Mouse (Mus musculus) midbrain, embryonic 10.5 days (tissue): ENCODE measurements at regions not wholly inside any gene's neighbourhood (a gene's known extent, or its start where the extent isn't known, plus 50 kb on each side); places are given as distances from the start of the nearest gene placed in this dataset.
A peak's percentile ranks its signal among the peaks of the same experiment; 100 is the strongest.

ENCODE experiments used
- DNase-seq: peaks from one replicate; pipeline ENCODE4 v3.0.0-alpha.2; 2017; ENCODE audit warnings: low spot score
- H3K27ac ChIP-seq: fragments of 300-500 bp; sonication (generic); replicated peaks from 2 replicates; pipeline ENCODE4 v1.5.1; 2016; ENCODE audit warnings: mild to moderate bottlenecking
- H3K27me3 ChIP-seq: fragments of 300-500 bp; sonication (generic); 2 replicates; pipeline ENCODE4 v1.6.1; 2016; ENCODE audit warnings: low read depth, mild to moderate bottlenecking; ENCODE audit not compliant: poor library complexity, severe bottlenecking
- H3K36me3 ChIP-seq: fragments of 300-500 bp; sonication (generic); 2 replicates; pipeline ENCODE4 v1.6.1; 2016; ENCODE audit warnings: mild to moderate bottlenecking, moderate library complexity
- H3K4me1 ChIP-seq: fragments of 300-500 bp; sonication (generic); 2 replicates; pipeline ENCODE4 v1.6.1; 2016
- H3K4me3 ChIP-seq: fragments of 300-500 bp; sonication (generic); 2 replicates; pipeline ENCODE4 v1.5.1; 2016; ENCODE audit warnings: mild to moderate bottlenecking, moderate library complexity
- H3K9me3 ChIP-seq: fragments of 300-500 bp; sonication (generic); replicated peaks from 2 replicates; pipeline ENCODE4 v1.6.1; 2016; ENCODE audit warnings: mild to moderate bottlenecking
- WGBS: fragments of 180-500 bp; shearing (Covaris S2); methylation state at CpG from one replicate; pipeline ENCODE4 v1.1.7; 2016; 5-methylcytosine and 5-hydroxymethylcytosine counted together

GRCm38 (mm10) chr9:116332485-116333118 is 157.4 kb upstream of the Tgfbr2 start:
- no peak overlapping the region for H3K4me3 ChIP-seq
- no peaks in the 10 kb centered on the region for H3K36me3 ChIP-seq
- no peaks in the 10 kb centered on the region for H3K9me3 ChIP-seq
- no peak for DNase-seq
- H3K27me3 ChIP-seq: no peaks in the 10 kb centered on the region
- WGBS: 92% methylated on average over 5 of the region's 5 CpGs
- H3K27ac ChIP-seq: no peak overlapping the region
- H3K4me1 ChIP-seq: peaks cover 4% of the 10 kb centered on the region; the same call in 1 of the 2 replicates

GRCm38 (mm10) chr9:116331406-116331805 is 156.2 kb upstream of the Tgfbr2 start:
- peaks cover 4% of the 10 kb centered on the region; the same call in 1 of the 2 replicates for H3K4me1 ChIP-seq
- H3K36me3 ChIP-seq: no peaks in the 10 kb centered on the region
- no peak for DNase-seq
- H3K27ac ChIP-seq: no peak overlapping the region
- WGBS: 85% methylated on average over 2 of the region's 2 CpGs
- no peaks in the 10 kb centered on the region for H3K9me3 ChIP-seq
- no peak overlapping the region for H3K4me3 ChIP-seq
- H3K27me3 ChIP-seq: no peaks in the 10 kb centered on the region

GRCm38 (mm10) chr9:116330796-116331195 is 155.6 kb upstream of the Tgfbr2 start:
- WGBS: 74% methylated on average over 5 of the region's 5 CpGs
- Histone ChIP-seq H3K36me3 (no peaks in the 10 kb centered on the region), H3K27ac (no peak overlapping the region), H3K4me1 (peaks cover 4% of the 10 kb centered on the region; the same call in 1 of the 2 replicates), H3K9me3 (no peaks in the 10 kb centered on the region), H3K27me3 (no peaks in the 10 kb centered on the region), H3K4me3 (no peak overlapping the region)
- DNase-seq: no peak

- no peak for DNase-seq
- 89% methylated on average over 5 of the region's 5 CpGs for WGBS
Measured at GRCm38 (mm10) chr9:116329147-116329546, 154.0 kb upstream of the Tgfbr2 start.

GRCm38 (mm10) chr9:116328201-116328600 is 153.0 kb upstream of the Tgfbr2 start:
- peaks cover 7% of the 10 kb centered on the region; the same call in 1 of the 2 replicates for H3K4me1 ChIP-seq
- H3K9me3 ChIP-seq: no peaks in the 10 kb centered on the region
- no peaks in the 10 kb centered on the region for H3K36me3 ChIP-seq
- WGBS: 21% methylated on average over 3 of the region's 3 CpGs
- peak overlapping the region; percentile 35; the same call in 1 of the 2 replicates for H3K27ac ChIP-seq
- no peaks in the 10 kb centered on the region for H3K27me3 ChIP-seq
- DNase-seq: no peak
- no peak overlapping the region for H3K4me3 ChIP-seq

More at GRCm38 (mm10) chr9:116329147-116329546, 154.0 kb upstream of the Tgfbr2 start:
- H3K4me3 ChIP-seq: no peak overlapping the region
- no peaks in the 10 kb centered on the region for H3K27me3 ChIP-seq
- no peaks in the 10 kb centered on the region for H3K36me3 ChIP-seq
- H3K9me3 ChIP-seq: no peaks in the 10 kb centered on the region
- H3K4me1 ChIP-seq: peaks cover 7% of the 10 kb centered on the region; the same call in 1 of the 2 replicates
- no peak overlapping the region for H3K27ac ChIP-seq

- H3K4me3 ChIP-seq: no peak overlapping the region
- H3K27ac ChIP-seq: no peak overlapping the region
- no peaks in the 10 kb centered on the region for H3K27me3 ChIP-seq
- DNase-seq: no peak
- peaks cover 7% of the 10 kb centered on the region; the same call in 1 of the 2 replicates for H3K4me1 ChIP-seq
- 91% methylated on average over 2 of the region's 2 CpGs for WGBS
- H3K9me3 ChIP-seq: no peaks in the 10 kb centered on the region
- H3K36me3 ChIP-seq: no peaks in the 10 kb centered on the region
Measured at GRCm38 (mm10) chr9:116327080-116327479, 151.9 kb upstream of the Tgfbr2 start.

GRCm38 (mm10) chr9:116324971-116325370 is 149.8 kb upstream of the Tgfbr2 start:
- Histone ChIP-seq H3K4me3 (no peak overlapping the region), H3K27ac (no peak overlapping the region), H3K36me3 (no peaks in the 10 kb centered on the region), H3K4me1 (peaks cover 7% of the 10 kb centered on the region; the same call in 1 of the 2 replicates), H3K27me3 (no peaks in the 10 kb centered on the region), H3K9me3 (no peaks in the 10 kb centered on the region)
- no peak for DNase-seq
- 98% methylated on average over 4 of the region's 4 CpGs for WGBS

- Histone ChIP-seq H3K9me3 (no peaks in the 10 kb centered on the region), H3K27ac (no peak overlapping the region), H3K4me3 (no peak overlapping the region), H3K36me3 (no peaks in the 10 kb centered on the region), H3K27me3 (no peaks in the 10 kb centered on the region), H3K4me1 (peaks cover 7% of the 10 kb centered on the region; the same call in 1 of the 2 replicates)
- 94% methylated on average over 9 of the region's 9 CpGs for WGBS
- DNase-seq: no peak
Measured at GRCm38 (mm10) chr9:116323871-116324721, 148.9 kb upstream of the Tgfbr2 start.

GRCm38 (mm10) chr9:116321908-116322307 is 146.7 kb upstream of the Tgfbr2 start:
- no peaks in the 10 kb centered on the region for H3K27me3 ChIP-seq
- WGBS: 93% methylated on average over 6 of the region's 6 CpGs
- H3K36me3 ChIP-seq: no peaks in the 10 kb centered on the region
- no peak overlapping the region for H3K4me3 ChIP-seq
- H3K4me1 ChIP-seq: peaks cover 3% of the 10 kb centered on the region; the same call in 1 of the 2 replicates
- no peak for DNase-seq
- H3K9me3 ChIP-seq: no peaks in the 10 kb centered on the region
- no peak overlapping the region for H3K27ac ChIP-seq

- no peaks in the 10 kb centered on the region for H3K9me3 ChIP-seq
- no peak for DNase-seq
- peaks cover 3% of the 10 kb centered on the region; the same call in 1 of the 2 replicates for H3K4me1 ChIP-seq
- no peaks in the 10 kb centered on the region for H3K27me3 ChIP-seq
- no peaks in the 10 kb centered on the region for H3K36me3 ChIP-seq
- no peak overlapping the region for H3K27ac ChIP-seq
- no peak overlapping the region for H3K4me3 ChIP-seq
- WGBS: 83% methylated on average over 3 of the region's 3 CpGs
Measured at GRCm38 (mm10) chr9:116319421-116319820, 144.3 kb upstream of the Tgfbr2 start.

GRCm38 (mm10) chr9:116316582-116317095 is 141.5 kb upstream of the Tgfbr2 start:
- DNase-seq: no peak
- no peaks in the 10 kb centered on the region for H3K36me3 ChIP-seq
- H3K27me3 ChIP-seq: no peaks in the 10 kb centered on the region
- no peaks in the 10 kb centered on the region for H3K9me3 ChIP-seq
- no peak overlapping the region for H3K27ac ChIP-seq
- no peaks in the 10 kb centered on the region for H3K4me1 ChIP-seq
- WGBS: 75% methylated on average over 4 of the region's 4 CpGs
- no peak overlapping the region for H3K4me3 ChIP-seq

- DNase-seq: no peak
- Histone ChIP-seq H3K4me3 (no peak overlapping the region), H3K36me3 (no peaks in the 10 kb centered on the region), H3K27ac (no peak overlapping the region), H3K4me1 (no peaks in the 10 kb centered on the region), H3K27me3 (no peaks in the 10 kb centered on the region), H3K9me3 (no peaks in the 10 kb centered on the region)
Measured at GRCm38 (mm10) chr9:116314803-116315202, 139.6 kb upstream of the Tgfbr2 start.
